Mouse (Mus musculus) embryonic facial prominence, embryonic 14.5 days (tissue): ENCODE measurements around the gene Lnx1. TPM values are rescaled to one million over a fixed set of nuclear protein-coding genes. Genes with fewer than 3 reads are reported as not detected.

Experiments
- ATAC-seq: fragments of 200-750 bp; cut with Nextera tagmentation; 2 replicates; pipeline ENCODE4 v1.8.0; 2017; ENCODE audit warnings: low read depth, moderate number of reproducible peaks, moderate TSS enrichment
- DNase-seq: peaks from one replicate; pipeline ENCODE4 v3.0.0-alpha.2; 2015; ENCODE audit warnings: low spot score
- H3K27ac ChIP-seq: fragments of 300-500 bp; sonication (generic); replicated peaks from 2 replicates; pipeline ENCODE4 v1.5.1; 2014; ENCODE audit warnings: low read depth, mild to moderate bottlenecking, low read length, moderate library complexity
- H3K27me3 ChIP-seq: fragments of 300-500 bp; sonication (generic); replicated peaks from 2 replicates; pipeline ENCODE4 v1.6.1; 2014; ENCODE audit warnings: low read length; ENCODE audit not compliant: control insufficient read depth, insufficient read depth
- H3K36me3 ChIP-seq: fragments of 300-500 bp; sonication (generic); 2 replicates; pipeline ENCODE4 v1.6.1; 2014; ENCODE audit warnings: low read length, mixed read lengths; ENCODE audit not compliant: control insufficient read depth, insufficient read depth
- H3K4me1 ChIP-seq: fragments of 300-500 bp; sonication (generic); 2 replicates; pipeline ENCODE4 v1.6.1; 2014; ENCODE audit warnings: antibody characterized with exemption, low read length; ENCODE audit not compliant: control insufficient read depth, insufficient read depth
- H3K4me2 ChIP-seq: fragments of 300-500 bp; sonication (generic); 2 replicates; pipeline ENCODE4 v1.6.1; 2014; ENCODE audit warnings: low read depth, mild to moderate bottlenecking, low read length, moderate library complexity, mixed read lengths
- H3K4me3 ChIP-seq: fragments of 300-500 bp; sonication (generic); 2 replicates; pipeline ENCODE4 v1.5.1; 2014; ENCODE audit warnings: low read depth, mild to moderate bottlenecking, low read length
- H3K9ac ChIP-seq: fragments of 300-500 bp; sonication (generic); 2 replicates; pipeline ENCODE4 v1.6.1; 2014; ENCODE audit warnings: low read depth, mild to moderate bottlenecking, low read length, moderate library complexity, mixed read lengths
- H3K9me3 ChIP-seq: fragments of 300-500 bp; sonication (generic); 2 replicates; pipeline ENCODE4 v1.6.1; 2016; ENCODE audit warnings: low read length; ENCODE audit not compliant: control insufficient read depth
- WGBS: fragments of 180-500 bp; shearing (Covaris S2); extraction: QIAGEN DNeasy Blood & Tissue Kit; methylation state at CpG from one replicate; pipeline ENCODE4 v1.1.7; 2014; 5-methylcytosine and 5-hydroxymethylcytosine counted together
- polyA plus RNA-seq: library from polyadenylated mRNA; unstranded; fragments of >200 nt; fragmentation: Nextera tagmentation; extraction: Ambion mirVana; gene quantifications from 2 replicates; pipeline ENCODE4 v1.2.1, GENCODE M21; 2014

Gene Lnx1
- polyA plus RNA-seq, 1 experiment from 2014 or later: 2.4 TPM

GRCm38 (mm10) chr5:74639516-74639915 lies 63.2 kb downstream of the Lnx1 start:
- Histone ChIP-seq H3K27me3 (no peaks in the 10 kb centered on the region), H3K36me3 (no peaks in the 10 kb centered on the region), H3K4me3 (no peak overlapping the region), H3K27ac (no peak overlapping the region), H3K4me2 (no peak overlapping the region), H3K9me3 (no peaks in the 10 kb centered on the region), H3K4me1 (no peaks in the 10 kb centered on the region), H3K9ac (no peak overlapping the region)
- ATAC-seq: no peak
- WGBS: 79% methylated on average over 6 of the region's 6 CpGs
- DNase-seq: no peak

- 29% methylated on average over 3 of the region's 3 CpGs for WGBS
- Histone ChIP-seq H3K4me3 (no peak overlapping the region), H3K27me3 (no peaks in the 10 kb centered on the region), H3K36me3 (no peaks in the 10 kb centered on the region), H3K4me1 (peaks cover 21% of the 10 kb centered on the region), H3K27ac (no peak overlapping the region), H3K4me2 (no peak overlapping the region), H3K9ac (no peak overlapping the region), H3K9me3 (no peaks in the 10 kb centered on the region)
- ATAC-seq: no peak
- DNase-seq: peak; percentile 83
These were observed 68.3 kb downstream of the Lnx1 start for GRCm38 (mm10) chr5:74634391-74634790.

- H3K4me1 ChIP-seq: peaks cover 21% of the 10 kb centered on the region
- H3K4me2 ChIP-seq: no peak overlapping the region
- no peak overlapping the region for H3K27ac ChIP-seq
- H3K36me3 ChIP-seq: no peaks in the 10 kb centered on the region
- 69% methylated on average over 6 of the region's 6 CpGs for WGBS
- H3K4me3 ChIP-seq: no peak overlapping the region
- DNase-seq (no peak), ATAC-seq (no peak)
- H3K9me3 ChIP-seq: no peaks in the 10 kb centered on the region
- no peak overlapping the region for H3K9ac ChIP-seq
- no peaks in the 10 kb centered on the region for H3K27me3 ChIP-seq
These were observed 69.3 kb downstream of the Lnx1 start for GRCm38 (mm10) chr5:74633453-74633852.

- peak; percentile 51 for DNase-seq
- H3K9ac ChIP-seq: no peak overlapping the region
- H3K4me3 ChIP-seq: no peak overlapping the region
- H3K4me1 ChIP-seq: peaks cover 21% of the 10 kb centered on the region
- H3K4me2 ChIP-seq: no peak overlapping the region
- H3K9me3 ChIP-seq: no peaks in the 10 kb centered on the region
- ATAC-seq: no peak
- H3K27ac ChIP-seq: peak overlapping the region; percentile 19; the same call in 1 of the 2 replicates
- H3K36me3 ChIP-seq: no peaks in the 10 kb centered on the region
- no peaks in the 10 kb centered on the region for H3K27me3 ChIP-seq
- WGBS: 33% methylated on average over 17 of the region's 17 CpGs
These were observed 70.2 kb downstream of the Lnx1 start for GRCm38 (mm10) chr5:74632369-74633114.

- Histone ChIP-seq H3K9ac (no peak overlapping the region), H3K4me3 (no peak overlapping the region), H3K9me3 (no peaks in the 10 kb centered on the region), H3K27ac (no peak overlapping the region), H3K4me1 (peaks cover 17% of the 10 kb centered on the region; the same call in 1 of the 2 replicates), H3K27me3 (no peaks in the 10 kb centered on the region), H3K4me2 (no peak overlapping the region), H3K36me3 (no peaks in the 10 kb centered on the region)
- no peak for DNase-seq
- WGBS: 87% methylated on average over 12 of the region's 12 CpGs
- no peak for ATAC-seq
These were observed 74.7 kb downstream of the Lnx1 start for GRCm38 (mm10) chr5:74628001-74628400.

- DNase-seq (no peak), ATAC-seq (no peak)
- Histone ChIP-seq H3K4me1 (peaks cover 18% of the 10 kb centered on the region), H3K4me3 (no peak overlapping the region), H3K9ac (no peak overlapping the region), H3K27ac (no peak overlapping the region), H3K27me3 (no peaks in the 10 kb centered on the region), H3K4me2 (no peak overlapping the region), H3K9me3 (no peaks in the 10 kb centered on the region), H3K36me3 (no peaks in the 10 kb centered on the region)
- 40% methylated on average over 5 of the region's 5 CpGs for WGBS
These were observed 78.3 kb downstream of the Lnx1 start for GRCm38 (mm10) chr5:74624385-74624784.

- WGBS: 90% methylated on average over 14 of the region's 14 CpGs
- Histone ChIP-seq H3K4me2 (no peak overlapping the region), H3K36me3 (no peaks in the 10 kb centered on the region), H3K9ac (no peak overlapping the region), H3K4me3 (no peak overlapping the region), H3K27ac (no peak overlapping the region), H3K27me3 (no peaks in the 10 kb centered on the region), H3K4me1 (peaks cover 18% of the 10 kb centered on the region), H3K9me3 (no peaks in the 10 kb centered on the region)
- DNase-seq: no peak
- no peak for ATAC-seq
These were observed 79.3 kb downstream of the Lnx1 start for GRCm38 (mm10) chr5:74623316-74624000.

- peaks cover 28% of the 10 kb centered on the region for H3K4me1 ChIP-seq
- H3K36me3 ChIP-seq: no peaks in the 10 kb centered on the region
- WGBS: 23% methylated on average over 7 of the region's 7 CpGs
- ATAC-seq (no peak; the same call in 1 of the 2 replicates), DNase-seq (peak; percentile 64)
- no peak overlapping the region for H3K4me3 ChIP-seq
- H3K27me3 ChIP-seq: no peaks in the 10 kb centered on the region
- H3K9me3 ChIP-seq: no peaks in the 10 kb centered on the region
- H3K4me2 ChIP-seq: no peak overlapping the region
- H3K9ac ChIP-seq: peak overlapping the region; percentile 34; the same call in 1 of the 2 replicates
- peak overlapping the region; percentile 77 for H3K27ac ChIP-seq
These were observed 80.8 kb downstream of the Lnx1 start for GRCm38 (mm10) chr5:74621691-74622470.
